Mouse (Mus musculus) olfactory bulb, adult 2 months (tissue): Measurements from ENCODE around the gene Kdm2b. TPM values are rescaled to one million over a fixed set of nuclear protein-coding genes. Genes with fewer than 3 reads are reported as not detected.

Experiments
- H3K27ac ChIP-seq: fragments of 200-500 bp; 2 replicates; pipeline ENCODE4 v1.5.1; 2012; ENCODE audit warnings: low read depth, low read length; ENCODE audit not compliant: insufficient read depth
- H3K4me1 ChIP-seq: fragments of 200-500 bp; 2 replicates; pipeline ENCODE4 v1.6.1; 2012; ENCODE audit warnings: low read length; ENCODE audit not compliant: control insufficient read depth, insufficient read depth
- H3K4me3 ChIP-seq: fragments of 200-500 bp; 2 replicates; pipeline ENCODE4 v1.5.1; 2012; ENCODE audit warnings: mild to moderate bottlenecking, low read depth, low read length, moderate library complexity; ENCODE audit not compliant: insufficient read depth
- CTCF ChIP-seq: fragments of 200-500 bp; IDR thresholded peaks from 2 replicates; pipeline ENCODE4 v1.5.1; 2012; ENCODE audit warnings: low read depth, mild to moderate bottlenecking, low read length, moderate library complexity; ENCODE audit not compliant: insufficient read depth
- POLR2A ChIP-seq: fragments of 200-500 bp; IDR thresholded peaks from 2 replicates; pipeline ENCODE4 v1.6.1; 2012; ENCODE audit warnings: mild to moderate bottlenecking, low read depth, low read length, moderate library complexity; ENCODE audit not compliant: insufficient read depth
- WGBS: fragments of 180-500 bp; shearing (Covaris S2); methylation state at CpG from one replicate; pipeline ENCODE4 v1.1.7; 2018; 5-methylcytosine and 5-hydroxymethylcytosine counted together
- polyA plus RNA-seq: library from polyadenylated mRNA; stranded (reverse); fragments of >200 nt; gene quantifications from 2 replicates; pipeline ENCODE4 v1.2.4, GENCODE M21; 2012; ENCODE audit warnings: low replicate concordance; ENCODE audit not compliant: missing spikeins, insufficient read depth, insufficient read length

Kdm2b gene
- polyA plus RNA-seq, 1 experiment: 114 TPM

- TF ChIP-seq CTCF (no peak), POLR2A (no peak)
- H3K27ac ChIP-seq: no peak overlapping the region
- 87% methylated on average over 3 of the region's 3 CpGs for WGBS
- peaks cover 3% of the 10 kb centered on the region for H3K4me1 ChIP-seq
- no peak overlapping the region for H3K4me3 ChIP-seq
Measured at GRCm38 (mm10) chr5:122926341-122926740, 63.3 kb downstream of the Kdm2b start.

DNA sequence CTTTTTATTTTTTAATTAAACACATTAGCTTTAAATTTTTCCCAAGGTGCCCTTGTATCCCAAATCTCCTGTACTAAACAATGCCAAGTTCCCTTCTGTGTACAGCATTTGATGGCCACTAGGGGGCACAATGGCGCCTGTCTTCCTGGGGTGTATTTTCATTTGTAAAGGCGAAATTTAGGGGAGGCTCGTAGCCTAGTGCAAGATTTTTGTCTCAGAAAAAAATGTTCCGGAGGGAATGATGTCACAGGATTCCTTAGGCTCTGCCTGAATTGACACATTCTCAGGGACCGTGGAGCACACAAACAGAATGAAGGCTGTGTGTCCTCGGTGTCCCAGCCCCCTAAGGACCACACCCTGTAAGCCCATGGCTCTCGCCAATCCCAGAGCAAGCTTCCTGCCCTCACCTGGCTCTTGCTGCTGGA lies 64.1 kb downstream of the Kdm2b start:
- TF ChIP-seq CTCF (no peak), POLR2A (no peak)
- peaks cover 3% of the 10 kb centered on the region for H3K4me1 ChIP-seq
- H3K4me3 ChIP-seq: 0 out of 2 replicates have a peak overlapping the region, but pooled peaks have one; percentile 23
- H3K27ac ChIP-seq: no peak overlapping the region
- WGBS: 12% methylated on average over 7 of the region's 7 CpGs

DNA sequence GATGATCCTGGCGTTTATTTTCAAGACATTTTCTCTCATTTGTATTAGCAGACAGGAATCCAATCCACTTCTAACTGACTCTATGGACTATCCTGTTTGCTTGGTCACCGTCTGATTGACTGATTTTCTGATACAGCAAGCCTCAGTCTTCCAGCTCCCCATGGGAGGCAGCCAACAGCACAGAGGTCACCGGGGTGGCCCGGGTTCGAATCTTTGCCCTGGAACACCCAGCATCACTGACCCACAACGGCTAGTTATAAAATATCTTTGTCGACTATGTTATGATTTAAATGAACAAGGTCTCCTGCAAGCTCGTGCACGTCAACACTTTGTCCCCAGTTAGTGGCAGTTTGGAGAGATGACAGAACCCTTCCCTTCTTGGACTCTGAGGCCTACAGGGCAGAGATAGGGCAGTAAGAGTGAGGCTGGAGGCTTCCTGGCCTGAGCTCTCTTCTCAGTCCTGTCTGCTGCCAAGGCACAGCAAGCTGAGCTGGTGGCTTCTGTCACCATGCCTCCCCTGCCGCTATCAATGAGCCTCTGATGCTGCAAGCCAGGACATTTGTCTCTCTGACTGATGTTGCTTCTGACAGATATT lies 65.7 kb downstream of the Kdm2b start:
- Histone ChIP-seq H3K4me3 (no peak overlapping the region), H3K4me1 (peaks cover 3% of the 10 kb centered on the region), H3K27ac (no peak overlapping the region)
- TF ChIP-seq POLR2A (no peak), CTCF (no peak)
- WGBS: 92% methylated on average over 10 of the region's 10 CpGs

- Histone ChIP-seq H3K27ac (no peak overlapping the region), H3K4me1 (peaks cover 3% of the 10 kb centered on the region), H3K4me3 (no peak overlapping the region)
- no peak for TF ChIP-seq CTCF
- no peak for TF ChIP-seq POLR2A
- 95% methylated on average over 8 of the region's 8 CpGs for WGBS
Measured at GRCm38 (mm10) chr5:122921941-122922340, 67.7 kb downstream of the Kdm2b start.

- H3K4me1 ChIP-seq: peaks cover under 1% of the 10 kb centered on the region
- 94% methylated on average over 5 of the region's 5 CpGs for WGBS
- no peak overlapping the region for H3K27ac ChIP-seq
- H3K4me3 ChIP-seq: no peak overlapping the region
- TF ChIP-seq POLR2A (no peak), CTCF (no peak)
Measured at GRCm38 (mm10) chr5:122920557-122920956, 69.1 kb downstream of the Kdm2b start.

- 76% methylated on average over 7 of the region's 7 CpGs for WGBS
- H3K27ac ChIP-seq: no peak overlapping the region
- no peak overlapping the region for H3K4me3 ChIP-seq
- H3K4me1 ChIP-seq: no peaks in the 10 kb centered on the region
- TF ChIP-seq CTCF: no peak
- no peak for TF ChIP-seq POLR2A
Measured at GRCm38 (mm10) chr5:122917982-122918711, 71.5 kb downstream of the Kdm2b start.

DNA sequence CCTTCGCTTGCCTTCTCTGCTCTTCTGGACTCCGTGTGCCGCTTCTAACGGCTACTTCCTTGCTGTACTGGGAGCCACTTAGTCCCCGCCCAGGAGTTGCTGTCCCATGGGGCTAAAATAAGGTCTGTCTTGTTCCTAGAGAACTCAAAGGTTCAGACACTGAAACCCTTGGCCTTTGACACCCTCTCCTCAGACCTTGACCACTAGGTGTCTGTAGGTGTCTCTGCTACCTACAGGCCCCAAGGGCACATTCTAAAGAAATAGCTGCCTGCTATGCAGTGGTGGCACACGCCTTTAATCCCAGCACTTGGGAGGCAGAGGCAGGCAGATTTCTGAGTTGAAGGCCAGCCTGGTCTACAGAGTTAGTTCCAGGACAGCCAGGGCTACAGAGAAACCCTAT lies 73.5 kb downstream of the Kdm2b start:
- 94% methylated on average over 6 of the region's 6 CpGs for whole genome bisulfite sequencing
- Histone ChIP-seq H3K27ac (no peak overlapping the region), H3K4me1 (no peaks in the 10 kb centered on the region), H3K4me3 (no peak overlapping the region)
- TF ChIP-seq POLR2A (no peak), CTCF (no peak)

- Histone ChIP-seq H3K27ac (no peak overlapping the region), H3K4me3 (no peak overlapping the region), H3K4me1 (no peaks in the 10 kb centered on the region)
- 95% methylated on average over 4 of the region's 4 CpGs for WGBS
- TF ChIP-seq POLR2A: no peak
- TF ChIP-seq CTCF: no peak
Measured at GRCm38 (mm10) chr5:122912863-122913262, 76.8 kb downstream of the Kdm2b start.

DNA sequence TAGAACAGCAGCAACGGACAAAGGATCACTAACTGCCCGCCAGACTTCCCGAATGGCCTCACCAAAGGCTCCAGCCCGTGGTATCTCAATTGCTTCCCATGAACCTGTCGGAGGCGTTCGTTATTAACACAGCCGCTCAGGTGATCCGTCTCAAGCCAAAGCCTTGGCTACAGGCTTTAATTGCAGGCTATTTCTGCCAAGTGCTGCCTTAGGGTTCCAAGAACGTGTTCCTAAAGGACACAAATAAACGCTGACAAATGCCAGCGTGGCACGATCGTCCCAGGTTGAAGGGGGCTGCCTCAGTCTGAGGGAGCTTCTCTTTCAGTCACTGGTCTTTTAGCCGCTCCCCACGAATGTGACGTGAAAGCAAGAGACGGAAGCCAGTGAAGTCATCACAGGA lies 80.1 kb downstream of the Kdm2b start:
- TF ChIP-seq POLR2A (no peak), CTCF (no peak)
- Histone ChIP-seq H3K4me1 (no peaks in the 10 kb centered on the region), H3K4me3 (no peak overlapping the region), H3K27ac (no peak overlapping the region)
- WGBS: 81% methylated on average over 18 of the region's 18 CpGs
